Mouse (Mus musculus) adrenal gland, adult 18-20 months (tissue): Measurements from ENCODE around the gene Dnm3. TPM values are rescaled to one million over a fixed set of nuclear protein-coding genes. Genes with fewer than 3 reads are reported as not detected.

Experiments
- DNase-seq, 2 experiments: peaks; one replicate each; pipeline ENCODE4 v3.0.0; 2021 to 2022; ENCODE audit warnings: low spot score in 2 of 2
- long read RNA-seq, 2 experiments: library from polyadenylated mRNA; stranded (forward); transcript quantifications; one replicate each; pipeline ENCODE4 v2.0.0; 2021
- total RNA-seq, 2 experiments: library from RNA; stranded (reverse); gene quantifications; 1 replicate in 1 of 2; 2 replicates in 1 of 2; pipeline ENCODE4 v1.2.3; 2021

Gene Dnm3
- 10 to 100 TPM in 1 of 2 experiments, 1 to 10 TPM in 1; 8.6 to 15.4 TPM for total RNA-seq
- long read RNA-seq, experiment 1, partial matches to known transcripts: 0 of 11 reads
- long read RNA-seq, experiment 1, other reads (novel, unspliced or antisense): 11 of 11 reads
- long read RNA-seq, experiment 2, partial matches to known transcripts: 2 of 11 reads
- long read RNA-seq, experiment 2, other reads (novel, unspliced or antisense): 9 of 11 reads

DNA sequence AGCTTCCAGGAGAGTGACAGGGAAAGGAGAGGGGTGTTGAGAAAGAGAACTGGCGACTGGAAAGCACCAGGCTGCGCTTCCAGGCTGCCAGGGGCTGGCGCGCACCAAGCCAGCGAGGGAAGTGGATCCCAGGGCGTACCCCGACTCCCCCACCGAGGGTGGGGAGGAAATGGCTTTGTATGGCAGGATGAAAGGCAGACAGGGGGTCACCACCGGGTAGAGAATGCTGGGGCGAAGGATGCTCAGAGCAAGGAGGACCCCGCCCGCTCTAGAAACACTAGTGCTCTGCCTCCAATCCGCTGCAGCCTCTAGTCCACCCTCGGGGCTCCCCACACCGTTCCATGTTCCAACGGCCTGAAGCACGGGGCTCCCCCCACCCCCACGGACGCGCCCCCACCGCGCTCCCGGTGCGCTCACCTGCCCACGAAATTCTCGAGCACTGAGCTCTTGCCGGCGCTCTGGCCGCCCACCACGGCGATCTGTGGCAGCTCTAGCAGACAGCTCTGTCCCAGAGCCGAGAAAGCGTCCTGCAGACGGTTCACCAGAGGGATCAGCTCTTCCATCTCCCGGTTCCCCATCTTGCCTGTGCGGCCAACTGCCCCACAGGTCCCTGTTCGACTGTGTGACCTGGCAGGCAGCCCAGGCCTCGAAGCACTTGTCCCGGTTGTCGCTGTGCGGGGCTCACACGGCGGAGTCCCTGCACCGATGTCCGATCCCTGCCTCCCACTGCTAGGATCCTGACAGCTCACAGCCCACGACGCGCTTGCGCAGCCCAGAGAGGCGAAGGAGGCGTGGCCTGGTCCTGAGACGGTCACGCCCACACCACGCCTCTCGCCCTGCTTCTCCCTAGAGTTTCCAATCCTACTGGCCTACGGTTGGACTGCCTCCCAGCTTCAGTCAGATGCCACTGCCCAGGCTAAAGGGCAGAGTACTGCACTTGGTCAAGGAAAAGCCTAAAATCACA lies at the start of gene Dnm3:
TSS of gene Dnm3 (minus strand) at position 789 of the 964 bp plus-strand sequence.
- DNase-seq: peak; percentile 86 to 87

- no peak for DNase-seq
Observed at GRCm38 (mm10) chr1:162515116-162515515, 37.3 kb upstream of the Dnm3 start.

GRCm38 (mm10) chr1:162510013-162510356 lies 32.2 kb upstream of the Dnm3 start:
- DNase-seq: no peak

DNA sequence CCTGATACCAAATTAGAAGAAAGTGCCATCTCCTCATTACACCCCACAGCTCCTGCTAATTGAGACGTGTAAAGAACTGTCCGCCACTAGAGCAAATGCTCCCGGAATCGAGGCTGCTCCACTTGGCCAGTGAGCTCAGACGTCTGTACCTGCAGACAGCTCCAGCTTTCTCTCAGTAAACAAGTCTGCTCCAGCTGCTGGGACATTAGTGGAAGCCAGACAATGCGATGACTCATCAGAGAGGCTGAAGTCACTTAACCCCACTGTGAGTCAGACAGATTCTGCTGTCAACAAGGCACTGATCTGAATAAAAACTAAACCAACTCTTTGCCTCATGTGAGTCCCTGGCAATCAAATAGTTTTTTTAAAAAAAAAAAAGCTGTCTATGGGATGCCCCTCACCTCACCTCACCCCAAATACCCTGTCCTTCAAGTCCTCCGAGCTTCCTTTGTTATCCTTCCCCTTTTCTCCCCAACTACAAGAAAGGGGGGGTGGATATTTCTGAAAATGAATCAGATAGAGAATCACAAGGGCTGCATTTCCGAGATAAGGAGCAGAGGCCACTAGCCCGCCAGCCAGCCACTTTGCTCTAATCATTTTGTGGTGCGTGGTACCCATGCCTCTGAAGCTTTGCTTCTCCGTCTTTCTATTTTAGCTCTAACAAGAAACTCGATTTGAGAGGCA lies 31.6 kb upstream of the Dnm3 start:
- DNase-seq: peak in 1 of 2 experiments; percentile 42

DNA sequence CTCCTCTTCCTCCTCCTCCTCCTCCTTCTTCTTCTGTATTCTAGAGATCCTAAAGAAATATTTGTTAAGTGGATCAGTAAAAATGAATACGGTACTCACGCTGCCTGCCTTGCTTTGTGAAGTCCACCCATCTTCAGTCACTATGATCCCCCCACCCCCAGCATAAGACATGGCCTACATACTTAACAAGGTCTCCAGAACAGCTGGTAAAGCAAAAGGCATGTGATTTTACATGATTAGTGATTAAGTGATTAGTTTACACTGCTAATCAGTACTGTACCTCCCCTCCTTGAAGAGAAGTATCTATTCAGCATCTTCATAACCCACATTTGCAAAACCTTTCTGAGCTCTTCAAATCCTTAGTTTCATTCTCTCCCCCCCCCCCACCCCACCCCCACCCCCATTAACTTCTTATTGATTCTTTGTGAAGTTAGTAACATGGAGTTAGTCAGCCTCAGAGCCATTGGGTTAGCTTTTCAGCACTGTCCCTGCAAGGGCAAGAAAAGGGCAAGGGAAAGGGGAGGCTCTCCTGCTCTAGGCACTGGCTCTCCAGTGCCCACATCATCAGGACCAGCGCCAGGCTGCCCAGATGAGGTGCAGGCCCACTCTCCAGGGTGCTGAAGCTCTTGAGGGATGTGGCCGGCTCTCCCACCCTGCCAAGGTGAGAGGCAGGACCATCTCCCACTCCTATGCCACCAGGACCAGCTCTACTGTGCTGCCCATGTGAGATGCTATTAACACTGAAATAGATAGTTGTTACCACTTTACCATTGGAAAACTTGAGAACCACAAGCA lies 30.6 kb upstream of the Dnm3 start:
- DNase-seq: no peak

DNA sequence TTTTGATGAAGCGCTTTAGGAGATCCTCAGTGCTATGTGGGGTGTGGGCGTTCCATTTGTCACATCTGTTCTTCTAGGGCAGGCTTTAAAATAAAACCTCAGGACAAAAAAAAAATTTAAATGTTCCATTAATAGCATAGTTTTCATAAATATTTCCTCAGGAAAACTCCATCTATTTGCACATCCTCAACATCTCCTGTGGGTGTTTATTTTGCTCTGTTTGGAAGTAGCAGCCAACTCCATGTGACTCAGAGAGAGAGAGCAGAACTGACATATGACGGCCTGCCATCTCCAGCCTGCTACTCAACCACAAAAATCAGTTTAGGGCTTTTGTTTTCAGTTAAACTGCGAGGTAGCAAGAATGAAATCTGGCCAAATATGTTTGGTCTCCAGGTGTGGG lies 28.7 kb upstream of the Dnm3 start:
- no peak for DNase-seq

GRCm38 (mm10) chr1:162505649-162506048 lies 27.8 kb upstream of the Dnm3 start:
- DNase-seq: no peak

GRCm38 (mm10) chr1:162476531-162477080 lies 1.2 kb downstream of the Dnm3 start:
- DNase-seq: no peak

DNA sequence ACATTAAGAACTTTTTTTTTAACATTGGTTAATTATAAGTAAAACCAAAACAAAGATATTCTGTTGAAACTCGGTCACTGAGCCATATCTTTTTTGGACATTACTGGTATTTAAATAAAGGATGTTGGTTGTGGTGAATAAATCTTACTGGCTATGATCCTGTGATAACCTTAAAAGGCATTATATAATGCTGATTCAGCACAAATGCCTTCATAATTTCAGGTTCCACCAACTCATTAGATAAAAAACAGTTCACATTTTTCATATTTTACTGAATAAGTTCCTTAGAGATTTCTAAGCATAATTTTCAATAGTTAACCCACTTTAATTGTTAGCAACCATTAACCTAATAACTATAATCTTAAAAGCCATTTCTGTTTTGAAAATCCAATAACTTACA lies 4.9 kb downstream of the Dnm3 start:
- DNase-seq: no peak

GRCm38 (mm10) chr1:162471089-162471488 lies 6.7 kb downstream of the Dnm3 start:
- no peak for DNase-seq

- DNase-seq: no peak
Observed at GRCm38 (mm10) chr1:162469752-162470280, 8.0 kb downstream of the Dnm3 start.

DNA sequence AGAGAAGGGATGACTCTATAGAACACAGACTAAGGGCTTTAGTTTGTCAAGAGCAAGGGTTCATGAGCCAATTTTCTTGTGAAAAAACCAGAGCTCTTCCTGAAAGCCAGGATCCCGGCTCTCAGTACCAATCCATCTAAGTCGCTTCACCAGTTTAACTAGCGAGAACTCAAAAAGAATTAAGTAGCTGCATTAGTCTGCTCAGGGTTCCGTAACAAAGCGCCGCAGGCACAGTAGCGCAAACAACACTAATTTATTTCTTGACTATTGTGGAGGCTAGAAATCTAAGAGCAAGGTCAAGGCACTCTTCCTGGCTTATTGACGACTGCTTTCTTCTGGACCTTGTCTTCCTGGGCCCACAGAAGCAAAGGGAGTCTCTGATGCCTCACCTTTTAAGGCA lies 14.2 kb downstream of the Dnm3 start:
- DNase-seq: no peak

- DNase-seq: no peak
Observed at GRCm38 (mm10) chr1:162458711-162459110, 19.1 kb downstream of the Dnm3 start.

- no peak for DNase-seq
Observed at GRCm38 (mm10) chr1:162456861-162457260, 21.0 kb downstream of the Dnm3 start.

GRCm38 (mm10) chr1:162456406-162456805 lies 21.4 kb downstream of the Dnm3 start:
- DNase-seq: no peak

DNA sequence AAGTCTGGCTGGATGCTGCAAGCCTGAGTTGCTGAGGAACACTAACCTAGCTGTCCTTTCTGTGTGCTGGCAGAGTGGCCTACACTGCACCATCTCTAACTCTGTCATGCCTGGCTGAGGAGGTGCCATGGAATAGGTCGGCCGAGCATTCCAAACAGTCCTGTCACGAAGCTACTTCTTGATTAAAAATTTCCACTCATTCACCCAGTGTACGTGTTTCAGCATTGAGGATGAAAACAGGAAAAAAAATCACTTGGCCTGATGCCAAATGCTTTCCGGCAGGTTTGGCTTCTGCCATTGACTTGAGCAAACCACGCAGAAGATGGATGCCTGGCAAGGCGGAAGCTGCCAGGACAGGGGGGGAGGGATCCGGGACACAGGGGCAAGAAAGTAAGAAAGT lies 24.3 kb downstream of the Dnm3 start:
- peak in 1 of 2 experiments; percentile 12 for DNase-seq

DNA sequence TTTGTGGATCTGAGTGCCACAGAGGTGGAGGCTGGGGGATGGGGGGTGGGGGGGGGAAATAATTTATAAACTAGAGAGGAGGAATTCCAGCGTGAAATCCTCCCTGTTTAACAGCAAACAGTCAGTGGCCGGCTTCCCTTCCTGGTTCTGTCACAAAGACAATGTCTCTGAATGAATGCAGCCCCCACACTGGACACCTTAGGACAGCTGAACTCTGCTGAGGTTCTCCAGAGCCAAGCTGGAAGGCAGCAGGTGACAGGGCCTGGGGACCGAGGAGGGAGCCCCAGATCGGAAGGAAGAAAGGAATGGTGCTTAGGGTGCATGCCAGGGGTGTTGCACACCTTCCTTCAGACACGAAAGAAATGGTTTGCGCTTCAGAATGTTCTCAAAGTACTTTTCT lies 24.8 kb downstream of the Dnm3 start:
- no peak for DNase-seq

- DNase-seq: no peak
Observed at GRCm38 (mm10) chr1:162449161-162449909, 28.5 kb downstream of the Dnm3 start.

GRCm38 (mm10) chr1:162444805-162445204 lies 33.0 kb downstream of the Dnm3 start:
- DNase-seq: no peak

- no peak for DNase-seq
Observed at GRCm38 (mm10) chr1:162439576-162439975, 38.3 kb downstream of the Dnm3 start.
